22 mouse cellular contexts compared by ENCODE assay signal in the genomic region with DNA sequence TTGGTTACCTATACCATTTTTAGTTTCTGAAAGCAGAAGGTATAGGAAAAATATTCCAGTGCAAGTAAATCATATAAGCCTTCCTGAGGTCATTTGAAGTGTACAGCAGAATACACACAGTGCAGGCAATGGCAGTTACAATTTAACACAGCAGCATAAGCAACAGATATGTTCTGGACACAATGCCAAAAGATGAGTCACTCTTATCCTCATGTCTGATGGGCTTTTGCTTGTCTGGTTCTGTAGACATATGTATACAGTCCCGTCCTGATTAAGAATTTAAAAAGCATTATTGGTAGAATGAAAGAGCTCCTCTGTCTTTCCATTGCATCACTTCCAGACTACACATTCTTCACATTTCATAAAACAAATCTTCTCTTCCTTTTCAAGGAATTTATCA.
DNase-seq lines count a peak whose midpoint lies in the region; ATAC-seq and TF ChIP-seq lines count a peak whose summit lies in the region.
"Had no signal": no experiment of that assay in that cellular context is flagged by ENCODE, and none has a peak within 500 bp of the region (broad histone marks: within the 10 kb centered on the region; RNA-seq: fewer than 3 reads in every experiment).

No protein-coding gene starts in this region.

- WGBS in forebrain, embryonic 14.5 days = 49% methylated on average over 1 of the region's 1 CpGs
- 54% methylated on average over 1 of the region's 1 CpGs for WGBS in forebrain, embryonic 15.5 days
- 25% methylated on average over 1 of the region's 1 CpGs for WGBS in lung, embryonic 15.5 days
- 19% methylated on average over 1 of the region's 1 CpGs for WGBS in stomach, embryonic 16.5 days

- ATAC-seq in forebrain, embryonic 14.5 days = no peak
- no peak for ATAC-seq in forebrain, embryonic 15.5 days (replicated peaks)
- peak; percentile 64; the same call in 1 of the 2 replicates for ATAC-seq in lung, embryonic 15.5 days (ENCODE audit: borderline replicate concordance, extremely low read depth, low FRiP score, low TSS enrichment)
- ATAC-seq in Patski = peak; percentile 80
- ATAC-seq in stomach, embryonic 16.5 days (ENCODE audit: insufficient read depth, low FRiP score) = peak; percentile 90
- ATAC-seq: forebrain, embryonic 16.5 days; midbrain, embryonic 15.5 days had no signal

- H3K27me3 ChIP-seq in forebrain, embryonic 14.5 days (replicated peaks; ENCODE audit: control insufficient read depth, insufficient read depth, low read length) = no peaks in the 10 kb centered on the region
- no peaks in the 10 kb centered on the region for H3K27me3 ChIP-seq in forebrain, embryonic 15.5 days
- no peaks in the 10 kb centered on the region for H3K27me3 ChIP-seq in lung, embryonic 15.5 days
- H3K27me3 ChIP-seq in Patski = no peaks in the 10 kb centered on the region
- no peaks in the 10 kb centered on the region for H3K27me3 ChIP-seq in stomach, embryonic 16.5 days (ENCODE audit: control insufficient read depth, insufficient read depth, low read length)
- H3K27me3 ChIP-seq: heart, embryonic 12.5 days; limb, embryonic 13.5 days; liver, embryonic 15.5 days; midbrain, embryonic 15.5 days had no signal

- in situ Hi-C loops in Patski (cut with MboI; ENCODE audit: low pct_unique_long_range_greater_than_20kb) = no loop called here

- H3K9me3 ChIP-seq in forebrain, embryonic 14.5 days (replicated peaks; ENCODE audit: control insufficient read depth, low read length) = no peaks in the 10 kb centered on the region
- no peaks in the 10 kb centered on the region for H3K9me3 ChIP-seq in forebrain, embryonic 15.5 days
- H3K9me3 ChIP-seq in lung, embryonic 15.5 days = no peaks in the 10 kb centered on the region
- no peaks in the 10 kb centered on the region for H3K9me3 ChIP-seq in stomach, embryonic 16.5 days (replicated peaks; ENCODE audit: control insufficient read depth, low read length)
- H3K9me3 ChIP-seq: G1E; heart, embryonic 12.5 days; limb, embryonic 13.5 days; liver, embryonic 15.5 days; midbrain, embryonic 15.5 days had no signal

- CTCF ChIA-PET in Patski (lab: Charles Lee) = no interaction called here

- no peak overlapping the region for H3K4me2 ChIP-seq in forebrain, embryonic 14.5 days (ENCODE audit: low read length)
- no peak overlapping the region for H3K4me2 ChIP-seq in forebrain, embryonic 15.5 days (replicated peaks)
- no peak overlapping the region for H3K4me2 ChIP-seq in lung, embryonic 15.5 days
- H3K4me2 ChIP-seq in stomach, embryonic 16.5 days (ENCODE audit: low read depth, low read length) = no peak overlapping the region
- H3K4me2 ChIP-seq: heart, embryonic 12.5 days; hindbrain, embryonic 14.5 days; limb, embryonic 13.5 days; liver, embryonic 15.5 days; midbrain, embryonic 15.5 days had no signal

- no peaks in the 10 kb centered on the region for H3K4me1 ChIP-seq in forebrain, embryonic 14.5 days (ENCODE audit: control insufficient read depth, insufficient read depth, low read length)
- no peaks in the 10 kb centered on the region for H3K4me1 ChIP-seq in forebrain, embryonic 15.5 days
- no peaks in the 10 kb centered on the region for H3K4me1 ChIP-seq in lung, embryonic 15.5 days
- H3K4me1 ChIP-seq in stomach, embryonic 16.5 days (ENCODE audit: control insufficient read depth, insufficient read depth, low read length) = no peaks in the 10 kb centered on the region
- H3K4me1 ChIP-seq: heart, embryonic 12.5 days; limb, embryonic 13.5 days; liver, embryonic 15.5 days; midbrain, embryonic 15.5 days had no signal

- no peak overlapping the region for H3K9ac ChIP-seq in forebrain, embryonic 14.5 days (ENCODE audit: low read length)
- no peak overlapping the region for H3K9ac ChIP-seq in forebrain, embryonic 15.5 days (replicated peaks)
- H3K9ac ChIP-seq in lung, embryonic 15.5 days = no peak overlapping the region
- H3K9ac ChIP-seq in stomach, embryonic 16.5 days (ENCODE audit: low read length) = no peak overlapping the region
- H3K9ac ChIP-seq: heart, embryonic 12.5 days; hindbrain, embryonic 14.5 days; limb, embryonic 13.5 days; liver, embryonic 15.5 days; midbrain, embryonic 15.5 days had no signal

- DNase-seq in forebrain, embryonic 14.5 days (ENCODE audit: low spot score) = peak; percentile 1
- DNase-seq in lung, postnatal 14 days = no peak
- DNase-seq in Patski (ENCODE audit: low read depth, low spot score) = peak; percentile 60
- DNase-seq in adrenal gland, postnatal 25 days = no peak
- DNase-seq: cerebellum, adult 8-10 months; heart, postnatal 36 days; kidney, adult 11 months; right cerebral cortex, postnatal 14 days; spleen, adult 18-20 months had no signal

- no peak overlapping the region for H3K27ac ChIP-seq in forebrain, embryonic 14.5 days (ENCODE audit: low read depth, low read length)
- no peak overlapping the region for H3K27ac ChIP-seq in forebrain, embryonic 15.5 days (replicated peaks)
- H3K27ac ChIP-seq in lung, embryonic 15.5 days = no peak overlapping the region
- H3K27ac ChIP-seq in stomach, embryonic 16.5 days (ENCODE audit: low read length) = no peak overlapping the region
- H3K27ac ChIP-seq: hindbrain, embryonic 14.5 days; kidney, postnatal 0 days; limb, embryonic 13.5 days; liver, embryonic 15.5 days; midbrain, embryonic 15.5 days had no signal

- POLR2A ChIA-PET in Patski (lab: Charles Lee) = interaction anchor here (0.7 kb wide), 1 partner anchor 32 kb away, joined by 3 read pairs; no protein-coding TSS in a partner anchor

- no peak overlapping the region for H3K4me3 ChIP-seq in forebrain, embryonic 14.5 days (ENCODE audit: low read depth, low read length)
- H3K4me3 ChIP-seq in forebrain, embryonic 15.5 days = no peak overlapping the region
- H3K4me3 ChIP-seq in lung, embryonic 15.5 days = no peak overlapping the region
- H3K4me3 ChIP-seq in stomach, embryonic 16.5 days (replicated peaks; ENCODE audit: low read length) = no peak overlapping the region
- H3K4me3 ChIP-seq: erythroblast, embryonic 14.5 days; heart, embryonic 12.5 days; limb, embryonic 13.5 days; liver, embryonic 15.5 days; midbrain, embryonic 15.5 days; myocyte had no signal

- no peaks in the 10 kb centered on the region for H3K36me3 ChIP-seq in forebrain, embryonic 14.5 days (ENCODE audit: control insufficient read depth, insufficient read depth, low read length)
- no peaks in the 10 kb centered on the region for H3K36me3 ChIP-seq in forebrain, embryonic 15.5 days
- H3K36me3 ChIP-seq in lung, embryonic 15.5 days = no peaks in the 10 kb centered on the region
- H3K36me3 ChIP-seq in stomach, embryonic 16.5 days (ENCODE audit: control insufficient read depth, insufficient read depth, low read length) = no peaks in the 10 kb centered on the region
- H3K36me3 ChIP-seq: G1E; heart, embryonic 12.5 days; limb, embryonic 13.5 days; liver, embryonic 15.5 days; midbrain, embryonic 15.5 days had no signal

- no peak for TF ChIP-seq CTCF in Patski (IDR thresholded peaks at IDR 0.05)

Comparison
In these comparisons a context has a peak if more than half of its experiments do, and no peak if none do; other contexts are left out.
1. ATAC-seq: peak in lung, embryonic 15.5 days (single experiment), Patski (single experiment) and stomach, embryonic 16.5 days (single experiment); none in forebrain, embryonic 14.5 days (single experiment) and forebrain, embryonic 15.5 days (single experiment).
2. DNase-seq: peak in forebrain, embryonic 14.5 days (single experiment) and Patski (single experiment); none in lung, postnatal 14 days (single experiment) and adrenal gland, postnatal 25 days (single experiment).